Mouse (Mus musculus): ENCODE measurements at regions not wholly inside any gene's neighbourhood (a gene's known extent, or its start where the extent isn't known, plus 50 kb on each side); places are given as distances from the start of the nearest gene placed in this dataset.

DNA sequence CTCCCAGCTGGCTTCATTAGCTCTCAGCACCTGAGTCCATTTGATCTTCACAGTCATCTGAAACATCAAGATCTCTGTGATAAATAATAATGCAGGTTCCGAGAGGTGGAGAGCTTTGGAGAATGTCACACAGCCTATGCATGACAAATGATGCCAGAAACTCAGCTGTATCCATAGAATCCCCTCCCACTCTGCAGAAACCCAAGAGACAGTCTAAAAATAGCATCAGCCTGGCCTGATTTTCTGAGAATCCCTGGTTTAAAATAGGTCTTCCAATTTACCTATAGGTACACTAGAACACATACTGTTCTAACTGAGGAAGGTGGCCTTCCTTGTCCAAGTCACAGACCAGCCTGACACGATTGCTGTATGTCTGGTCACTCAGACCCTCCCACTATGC lies 184.0 kb upstream of the B3gat1 start:
- DNase-seq (ENCODE audit: low spot score in 2 of 2): no peak

DNA sequence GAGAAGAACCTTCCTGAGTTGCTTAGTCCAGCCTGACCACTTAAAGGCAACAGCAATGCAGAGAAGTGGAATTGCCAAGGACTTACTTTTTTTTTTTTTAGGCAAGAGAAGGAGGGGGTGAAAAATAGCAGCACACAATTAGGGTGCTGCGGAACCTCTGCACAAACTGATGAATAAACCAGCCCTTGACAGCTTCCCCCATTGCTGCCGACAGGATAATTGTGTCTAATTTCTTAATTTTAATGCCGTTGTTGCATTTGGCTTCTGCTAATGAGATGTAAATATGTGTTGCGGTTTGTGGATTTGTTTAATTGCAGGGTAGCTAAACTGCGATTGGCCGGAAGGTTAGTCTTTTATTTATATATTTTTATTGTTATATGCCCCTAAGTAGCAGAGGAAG lies 157.5 kb upstream of the B3gat1 start:
- DNase-seq (ENCODE audit: low spot score in 2 of 2): no peak

DNA sequence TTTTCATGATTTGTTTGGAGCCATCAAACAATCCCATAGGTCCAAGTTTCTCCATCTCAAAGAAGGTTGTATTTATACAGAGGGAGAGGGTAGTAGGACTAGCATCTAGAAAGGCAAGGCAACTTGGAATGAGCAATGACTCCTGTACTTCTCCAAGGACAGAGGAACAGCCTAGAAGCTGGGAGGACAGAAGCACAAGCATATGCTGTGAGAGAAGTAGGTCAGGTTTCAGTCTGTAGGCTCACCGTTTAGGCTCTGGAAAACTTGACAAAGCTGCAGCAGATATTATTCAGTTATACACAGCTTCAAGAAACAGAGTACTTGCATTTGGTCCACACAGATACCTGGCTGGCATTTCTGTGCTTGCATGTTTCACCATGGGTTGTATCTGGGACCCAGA lies 131.5 kb upstream of the B3gat1 start:
- DNase-seq (ENCODE audit: low spot score in 2 of 2): no peak

DNA sequence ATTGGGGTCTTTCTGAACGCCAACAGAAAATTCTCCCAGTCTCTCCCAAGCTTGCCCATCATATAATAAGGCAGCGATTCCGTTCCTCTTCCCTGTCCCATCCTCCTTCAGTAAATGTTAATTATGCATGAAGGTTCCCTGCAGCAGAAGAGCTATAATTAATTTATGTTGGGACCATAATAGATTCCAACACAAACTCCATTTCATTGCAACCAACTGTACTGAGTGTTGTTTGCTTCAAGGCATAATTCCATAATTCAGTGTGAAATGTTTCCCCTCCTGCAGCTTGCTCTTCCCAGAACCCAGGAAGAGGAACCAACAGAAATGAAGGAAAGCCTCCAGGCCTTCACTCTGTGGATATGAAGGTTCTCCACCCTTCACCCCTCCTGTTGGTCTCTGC lies 129.0 kb upstream of the B3gat1 start:
- no peak for DNase-seq (ENCODE audit: low spot score in 2 of 2)

DNA sequence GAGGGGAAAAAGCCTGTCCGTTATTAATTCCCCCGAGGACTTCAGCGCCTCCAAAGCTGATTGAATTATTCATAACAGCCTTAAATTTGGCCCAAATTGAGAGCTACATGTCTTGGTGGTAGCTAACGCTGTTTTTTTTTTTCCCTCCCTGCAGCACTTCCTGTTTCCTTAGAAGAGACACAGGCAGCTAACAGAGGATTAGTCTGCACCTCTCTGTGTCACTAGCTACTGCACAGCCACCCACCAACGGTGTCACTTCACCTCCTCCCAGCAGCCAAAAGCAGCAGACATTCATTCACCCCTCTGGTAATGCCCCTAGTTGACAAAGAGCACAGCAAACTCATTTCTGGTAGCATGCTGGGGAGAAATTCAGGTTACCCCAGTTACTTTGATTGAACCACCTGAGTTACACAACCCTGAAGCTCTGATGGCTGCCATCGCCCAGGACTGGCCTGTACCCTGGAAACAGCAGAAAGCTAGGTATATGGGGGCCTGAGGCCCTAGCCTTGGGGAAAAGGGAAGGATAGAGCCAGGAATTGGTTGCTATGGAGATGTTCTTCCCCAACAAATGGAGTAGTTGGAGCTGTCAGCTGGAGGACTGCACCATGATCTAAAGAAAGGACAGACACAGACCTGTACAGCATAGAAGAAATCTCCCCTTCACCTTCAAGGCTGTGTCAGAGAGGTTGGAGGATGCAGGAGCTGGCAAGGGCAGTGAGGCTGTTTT lies 121.7 kb upstream of the B3gat1 start:
- DNase-seq (ENCODE audit: low spot score in 2 of 2): no peak

DNA sequence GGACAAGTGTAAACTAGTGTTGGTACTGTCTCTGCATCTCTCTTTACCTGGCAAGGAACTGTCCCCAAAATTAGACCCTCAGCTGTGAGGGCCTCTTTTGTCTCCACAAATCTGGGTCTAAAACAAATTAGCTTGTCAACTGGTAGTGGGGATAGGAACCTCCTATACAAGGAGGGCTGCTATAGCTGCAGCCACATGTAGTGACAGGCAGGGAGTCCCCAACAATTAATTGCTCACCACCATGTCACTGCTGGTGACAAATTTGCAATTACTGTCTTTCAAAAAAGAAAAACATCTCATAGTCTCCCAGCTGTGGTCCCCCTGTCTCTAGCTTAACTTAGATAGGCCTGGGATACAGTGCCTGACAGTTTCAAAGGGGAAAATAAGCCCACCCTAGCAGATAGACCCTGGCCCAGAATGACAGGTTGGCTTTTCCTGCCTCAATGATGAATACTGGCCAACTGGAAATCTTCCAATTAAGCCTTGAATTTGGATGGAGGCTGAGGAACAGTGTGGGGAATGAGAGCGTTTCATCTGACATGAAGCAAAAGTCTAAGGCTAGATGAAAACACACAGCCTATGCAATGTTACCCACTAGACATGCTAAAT lies 110.6 kb upstream of the B3gat1 start:
- no peak for DNase-seq (ENCODE audit: low spot score in 2 of 2)

DNA sequence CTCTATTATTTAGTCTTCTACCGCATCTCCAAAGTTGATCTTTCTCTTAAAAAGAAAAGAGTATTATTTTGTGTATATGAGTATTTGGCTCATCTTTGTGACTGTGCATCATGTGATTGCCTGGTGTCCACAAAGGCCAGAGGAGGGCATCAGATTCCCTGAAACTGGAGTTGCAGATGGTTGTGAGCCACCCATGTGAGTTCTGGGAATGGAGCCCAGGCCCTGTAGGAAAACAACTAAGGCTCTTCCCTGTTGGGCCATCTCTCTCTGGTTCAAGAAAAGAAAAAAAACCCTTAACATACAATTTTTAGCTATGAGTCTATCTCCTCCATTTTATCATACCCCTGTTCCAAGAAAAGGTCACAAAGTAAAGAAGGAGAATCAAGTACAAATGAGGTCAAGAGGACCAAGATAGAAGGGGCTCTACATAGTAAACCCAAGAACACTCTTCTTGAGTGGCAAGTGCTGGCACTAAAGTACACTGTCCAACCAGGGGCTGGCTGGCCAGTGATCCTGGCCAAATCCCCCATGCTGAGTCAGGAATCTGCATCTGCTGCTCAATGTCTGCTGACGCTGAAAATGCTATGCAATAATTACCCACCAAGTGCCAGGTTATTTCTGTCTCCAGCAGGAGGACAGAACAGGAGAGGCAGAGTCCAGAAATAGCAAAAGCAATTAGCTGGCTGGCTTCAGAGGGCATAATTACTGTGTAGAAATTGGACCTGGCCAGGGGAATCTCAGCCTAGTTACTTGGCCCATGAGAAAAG lies 108.2 kb upstream of the B3gat1 start:
- DNase-seq (ENCODE audit: low spot score in 2 of 2): no peak

DNA sequence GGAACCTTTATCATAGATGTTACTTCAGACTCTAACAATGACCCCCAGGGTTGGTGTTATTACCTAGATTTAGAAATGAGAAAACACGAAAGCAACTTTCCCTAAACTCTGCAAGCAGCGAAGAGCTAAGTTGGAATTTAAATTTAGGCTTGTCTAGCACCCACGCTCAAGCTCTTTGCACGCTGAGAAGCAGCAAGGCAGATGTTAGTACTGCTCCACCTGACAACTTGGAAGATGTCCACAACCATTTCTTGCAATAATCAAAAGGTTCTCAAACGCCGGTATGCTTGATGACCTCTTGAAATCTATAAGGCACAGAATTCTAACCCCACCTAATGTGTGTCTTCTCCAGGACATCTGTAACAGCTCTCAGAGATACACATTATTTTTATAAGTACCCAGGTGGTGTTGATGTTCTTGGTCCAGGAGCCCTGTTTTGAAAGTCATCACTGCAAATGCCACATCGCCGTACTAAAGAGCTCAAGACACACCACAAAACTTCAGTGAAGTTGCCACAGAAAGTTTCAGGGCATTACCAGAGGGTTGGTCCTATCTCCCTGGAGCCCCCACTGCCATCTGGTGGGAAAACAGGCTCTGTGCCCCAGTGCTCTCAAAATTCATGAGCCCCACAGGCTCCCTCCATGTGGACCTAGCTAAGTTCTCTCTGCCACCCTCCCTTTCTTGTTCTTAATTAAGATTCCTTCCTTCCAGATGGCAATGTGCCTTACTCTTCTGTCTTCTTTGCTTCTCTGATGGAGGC lies 100.5 kb upstream of the B3gat1 start:
- DNase-seq (ENCODE audit: low spot score in 2 of 2): no peak

DNA sequence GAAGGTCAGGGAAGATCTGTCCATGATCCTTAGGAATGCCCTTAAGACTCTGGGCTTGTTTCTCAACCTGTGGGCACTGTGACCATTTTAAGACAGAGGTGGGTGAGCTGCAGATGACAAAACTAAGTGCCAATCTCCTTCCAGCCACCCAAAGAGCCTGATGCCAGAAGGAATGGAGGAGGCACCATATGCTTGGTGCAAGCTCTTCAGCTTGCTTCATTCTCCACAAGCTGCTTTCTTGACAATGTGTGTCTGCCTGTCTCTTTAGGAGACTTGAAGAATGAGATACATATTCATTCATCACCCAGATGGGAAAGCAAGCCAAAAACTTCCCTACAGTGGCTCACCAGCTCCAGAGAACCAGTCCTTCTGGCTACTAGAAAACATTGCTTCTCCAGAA lies 98.3 kb upstream of the B3gat1 start:
- DNase-seq (ENCODE audit: low spot score in 2 of 2): no peak

DNA sequence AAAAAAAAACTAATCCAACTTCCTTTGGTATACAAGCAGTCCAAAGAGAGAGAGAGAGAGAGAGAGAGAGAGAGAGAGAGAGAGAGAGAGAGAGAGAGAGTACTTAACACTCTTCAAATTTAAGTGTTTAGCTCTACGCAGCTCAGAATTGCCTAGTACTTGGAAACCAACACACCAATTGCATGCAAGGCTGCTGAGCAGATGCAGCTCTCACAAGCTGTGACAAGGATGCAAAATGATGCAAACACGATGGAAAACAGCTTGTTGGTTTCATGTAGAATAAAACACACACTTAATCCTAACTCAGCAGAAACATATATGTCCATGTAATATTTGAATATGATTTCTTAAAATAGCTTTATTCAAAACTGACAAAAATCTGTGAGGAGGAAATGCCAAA lies 94.9 kb upstream of the B3gat1 start:
- DNase-seq (ENCODE audit: low spot score in 2 of 2): no peak

DNA sequence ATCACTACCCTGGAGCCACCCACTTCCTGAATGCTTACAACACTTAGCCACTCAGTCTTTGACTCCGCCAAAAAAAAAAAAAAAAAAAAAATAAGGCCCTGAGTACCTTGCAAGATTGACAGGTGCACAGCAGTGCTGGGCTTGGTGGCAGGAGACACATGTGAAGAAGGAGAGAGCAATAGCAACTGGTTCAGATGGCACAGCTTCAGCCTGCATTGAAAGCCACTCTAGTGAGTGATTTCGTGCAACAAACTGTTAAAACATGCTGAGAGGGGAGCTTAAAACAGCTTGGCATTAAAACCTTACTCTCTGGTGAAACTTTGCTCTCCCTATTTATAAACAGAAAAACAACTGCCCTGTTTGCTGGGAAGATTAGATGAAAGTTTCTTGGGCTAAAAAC lies 91.2 kb upstream of the B3gat1 start:
- no peak for DNase-seq (ENCODE audit: low spot score in 2 of 2)

DNA sequence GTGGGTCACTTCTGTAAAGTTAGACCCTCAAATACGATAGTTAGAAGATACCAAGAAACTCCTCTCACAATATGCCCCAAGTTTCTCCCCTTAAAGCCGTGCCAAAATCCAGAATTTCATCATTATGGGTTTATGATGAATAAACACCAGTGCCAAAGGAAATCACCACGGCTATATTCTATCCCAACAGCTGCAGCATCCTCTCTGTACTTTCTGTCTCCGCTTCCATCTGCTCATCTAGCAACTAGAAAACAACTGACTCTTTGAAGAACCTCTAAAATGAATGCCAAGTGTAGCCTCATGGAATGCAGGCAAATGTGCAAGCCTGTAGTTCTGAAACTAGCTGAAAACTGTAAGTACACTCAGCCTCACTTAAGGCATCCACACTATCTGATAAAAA lies 90.7 kb upstream of the B3gat1 start:
- DNase-seq (ENCODE audit: low spot score in 2 of 2): no peak

DNA sequence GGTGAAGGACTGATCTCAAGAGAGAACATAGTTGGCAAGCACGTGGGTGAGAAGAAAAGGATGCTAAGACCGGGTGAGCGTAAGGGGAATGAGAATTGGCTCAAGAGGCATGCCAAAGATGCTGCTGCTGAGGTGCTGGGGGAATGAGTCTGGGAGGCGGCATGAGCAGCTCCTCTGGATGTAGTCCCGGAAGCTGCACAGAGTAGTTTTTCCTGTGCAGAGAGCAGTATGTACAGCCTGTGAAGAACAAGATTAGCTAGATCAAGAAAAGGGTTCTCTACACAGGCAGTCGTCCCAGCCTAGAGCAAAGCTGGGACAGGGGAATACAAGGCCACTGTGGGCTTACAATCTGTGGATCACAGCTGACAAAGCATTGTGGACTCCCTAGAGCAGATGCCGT lies 84.0 kb upstream of the B3gat1 start:
- no peak for DNase-seq (ENCODE audit: low spot score in 2 of 2)

DNA sequence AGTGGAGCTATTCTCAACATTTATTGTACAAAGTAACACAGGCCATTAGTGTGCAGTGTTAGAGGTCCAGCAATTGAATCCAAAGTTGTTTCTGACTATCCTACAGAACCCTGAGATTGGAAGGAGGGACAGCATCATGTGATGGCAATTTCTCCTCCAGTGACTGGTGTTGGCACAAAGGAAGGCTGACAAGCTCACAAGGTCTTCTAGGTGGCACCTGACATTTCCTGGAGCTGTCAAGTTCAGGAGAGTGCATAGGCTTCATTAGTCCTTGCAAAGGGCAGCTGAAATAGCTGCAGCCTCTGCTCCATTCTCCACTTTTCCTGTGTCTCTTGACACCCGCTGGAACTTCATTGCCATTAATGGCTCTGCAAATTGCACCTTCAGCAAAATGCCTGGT lies 80.6 kb upstream of the B3gat1 start:
- DNase-seq (ENCODE audit: low spot score in 2 of 2): no peak

DNA sequence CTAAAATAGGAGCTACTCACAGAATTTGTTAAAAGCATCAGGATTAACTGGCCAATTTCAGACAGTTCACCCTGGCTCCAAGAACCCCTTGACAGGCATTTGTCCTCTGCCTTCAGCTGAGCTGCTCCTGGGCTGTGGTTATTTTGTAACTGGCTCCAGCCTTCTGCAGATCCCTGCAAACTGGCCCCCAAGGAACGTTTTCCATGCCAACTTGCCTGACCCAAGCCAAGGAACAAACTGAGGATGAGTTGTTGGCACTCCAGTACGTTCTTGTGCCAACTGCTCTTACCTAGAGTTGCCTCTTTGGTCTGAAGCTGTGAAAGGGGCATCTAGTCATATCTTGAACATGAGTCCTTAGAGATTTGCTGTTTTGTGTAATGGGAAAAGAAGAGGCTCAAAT lies 74.2 kb upstream of the B3gat1 start:
- DNase-seq (ENCODE audit: low spot score in 2 of 2): no peak

DNA sequence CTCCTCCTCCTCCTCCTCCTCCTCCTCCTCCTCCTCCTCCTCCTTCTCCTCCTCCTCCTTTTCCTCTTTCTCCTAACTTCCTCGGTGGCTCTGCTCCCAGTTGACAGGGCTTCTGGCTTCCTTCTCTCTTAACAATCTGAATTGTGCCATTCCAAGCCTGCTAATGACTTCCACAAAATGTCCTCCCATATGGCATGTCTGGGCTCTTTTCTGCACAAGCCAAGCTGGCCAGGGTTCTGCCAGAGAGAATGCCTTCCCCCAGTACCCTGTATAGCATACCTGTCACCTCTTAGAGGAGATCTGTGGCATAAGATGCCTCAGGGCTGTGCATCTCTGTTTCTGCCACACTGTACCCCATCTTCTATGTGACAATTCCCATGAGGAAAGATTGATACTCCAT lies 70.0 kb upstream of the B3gat1 start:
- DNase-seq (ENCODE audit: low spot score in 2 of 2): no peak

DNA sequence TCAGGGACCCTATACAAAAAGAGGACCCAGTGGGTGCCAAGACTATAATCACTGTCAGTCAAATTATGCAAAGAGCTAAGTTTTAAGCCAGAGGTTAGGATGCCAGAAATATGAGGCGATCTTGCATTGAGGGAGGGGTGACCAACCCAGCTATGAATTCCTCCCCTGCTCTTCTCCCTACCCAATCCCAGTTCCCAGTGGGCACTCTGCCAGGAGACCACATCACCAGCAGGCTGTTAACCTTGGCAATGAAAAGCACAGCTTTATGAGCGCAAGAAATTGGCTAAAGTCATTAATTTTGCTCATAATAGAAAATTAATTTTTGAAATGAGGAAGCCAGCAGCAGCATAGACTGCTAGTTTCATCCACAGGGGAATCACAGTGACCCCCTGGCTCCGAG lies 65.7 kb upstream of the B3gat1 start:
- DNase-seq (ENCODE audit: low spot score in 2 of 2): no peak

DNA sequence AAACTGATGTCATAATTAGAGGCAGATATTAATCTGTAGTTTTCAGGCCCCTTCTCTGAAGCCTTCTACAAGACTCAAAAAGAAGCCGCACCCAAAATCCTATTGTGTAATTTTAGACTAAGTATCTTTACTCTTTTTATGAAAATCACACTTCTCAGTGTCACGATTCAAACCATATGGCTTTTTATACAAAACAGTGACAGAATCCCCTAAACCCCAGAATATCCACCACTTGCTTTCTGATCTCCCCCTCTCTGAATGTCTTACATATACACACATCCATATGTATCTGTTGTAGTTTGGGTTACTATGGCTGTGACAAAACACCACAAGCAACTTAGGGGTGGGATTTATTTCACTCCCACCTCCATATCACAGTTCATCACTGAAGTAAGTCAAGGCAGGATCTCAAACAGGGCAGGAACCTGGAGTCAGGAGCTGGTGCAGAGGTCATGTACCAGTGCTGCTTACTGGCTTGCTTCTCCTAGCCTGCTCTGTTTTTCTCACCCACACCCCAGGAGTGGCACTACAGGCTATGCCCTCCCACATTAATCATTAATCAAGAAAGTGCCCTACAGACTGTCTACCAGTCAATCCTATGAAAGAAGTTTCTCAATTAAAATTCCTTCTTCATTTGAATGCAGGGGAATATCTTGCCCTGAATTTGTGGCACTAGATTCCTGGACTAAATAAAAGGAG lies 59.3 kb upstream of the B3gat1 start:
- DNase-seq (ENCODE audit: low spot score in 2 of 2): no peak

DNA sequence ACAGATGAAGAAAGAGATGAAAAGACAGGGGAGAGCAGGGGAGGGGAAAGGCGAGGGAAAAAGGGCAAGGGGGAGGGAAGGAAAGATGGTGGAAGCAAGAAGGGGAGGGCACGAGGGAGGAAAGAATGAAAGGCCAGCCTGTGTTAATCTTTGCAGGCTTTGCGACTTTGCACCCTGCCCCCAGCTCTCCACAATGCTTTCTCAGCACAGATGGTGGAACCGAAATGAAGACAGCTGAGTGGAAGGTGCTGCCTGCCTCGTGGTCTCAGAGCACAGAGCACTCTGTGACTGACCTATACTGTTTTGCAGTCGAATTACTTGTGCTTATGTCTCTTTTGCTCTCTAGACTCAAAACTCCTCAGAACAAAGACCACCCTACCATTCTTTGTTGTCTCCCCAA lies 55.2 kb upstream of the B3gat1 start:
- DNase-seq (ENCODE audit: low spot score in 2 of 2): no peak

DNA sequence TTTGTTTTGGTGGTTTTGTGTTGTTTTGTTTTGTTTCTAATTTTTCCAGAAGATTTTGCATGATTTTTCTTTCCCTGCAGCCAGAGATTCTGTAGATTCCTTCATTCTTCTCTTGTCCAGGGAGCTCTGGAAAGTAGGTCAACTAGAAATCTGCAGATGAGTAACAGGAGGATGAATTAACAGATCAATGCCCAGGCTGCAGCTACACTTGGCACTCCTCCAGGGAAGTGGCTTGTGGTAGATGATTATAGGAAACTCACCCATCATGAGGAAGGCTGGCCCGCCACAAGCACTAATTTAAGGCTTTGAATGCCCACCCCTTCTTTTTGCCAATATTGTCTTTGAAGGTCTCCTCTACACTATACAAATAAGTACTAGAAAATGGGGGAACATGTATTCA lies 52.0 kb upstream of the B3gat1 start:
- DNase-seq (ENCODE audit: low spot score in 2 of 2): no peak
